Mouse (Mus musculus): ENCODE measurements around the gene Aarsd1.
A peak's percentile ranks its signal among the peaks of the same experiment; 100 is the strongest.
"Not testable (repeated sequence)": the region's sequence is repeated elsewhere in the genome, so short reads cannot be mapped to it uniquely, and the experiment has no call there.

Aarsd1 gene

GRCm38 (mm10) chr11:101446860-101447259, 29.4 kb upstream of the Aarsd1 start:
- DNase-seq (ENCODE audit: low spot score in 2 of 2), result not testable (repeated sequence)

DNA sequence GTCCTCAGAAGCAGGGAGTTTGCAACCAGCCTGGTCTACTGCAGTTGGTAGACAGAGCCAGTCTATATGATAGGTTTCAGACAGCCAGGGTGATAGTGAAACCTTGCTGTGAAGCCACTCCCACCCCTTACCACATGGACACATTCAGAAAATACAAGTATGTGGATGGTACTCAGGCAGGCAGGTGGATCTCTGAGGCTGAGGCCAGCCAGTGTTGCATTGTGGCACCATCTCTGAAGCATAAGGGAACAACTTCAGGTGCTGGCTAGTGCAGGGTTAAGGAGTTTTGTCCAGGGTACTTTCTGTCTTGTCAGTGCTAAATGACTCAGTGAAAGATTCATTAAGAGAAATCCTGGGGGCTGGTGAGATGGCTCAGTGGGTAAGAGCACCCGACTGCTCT, 28.9 kb upstream of the Aarsd1 start:
- DNase-seq (ENCODE audit: low spot score in 2 of 2), result no peak

GRCm38 (mm10) chr11:101442760-101443159, 25.3 kb upstream of the Aarsd1 start:
- DNase-seq (ENCODE audit: low spot score in 2 of 2), result no peak

DNA sequence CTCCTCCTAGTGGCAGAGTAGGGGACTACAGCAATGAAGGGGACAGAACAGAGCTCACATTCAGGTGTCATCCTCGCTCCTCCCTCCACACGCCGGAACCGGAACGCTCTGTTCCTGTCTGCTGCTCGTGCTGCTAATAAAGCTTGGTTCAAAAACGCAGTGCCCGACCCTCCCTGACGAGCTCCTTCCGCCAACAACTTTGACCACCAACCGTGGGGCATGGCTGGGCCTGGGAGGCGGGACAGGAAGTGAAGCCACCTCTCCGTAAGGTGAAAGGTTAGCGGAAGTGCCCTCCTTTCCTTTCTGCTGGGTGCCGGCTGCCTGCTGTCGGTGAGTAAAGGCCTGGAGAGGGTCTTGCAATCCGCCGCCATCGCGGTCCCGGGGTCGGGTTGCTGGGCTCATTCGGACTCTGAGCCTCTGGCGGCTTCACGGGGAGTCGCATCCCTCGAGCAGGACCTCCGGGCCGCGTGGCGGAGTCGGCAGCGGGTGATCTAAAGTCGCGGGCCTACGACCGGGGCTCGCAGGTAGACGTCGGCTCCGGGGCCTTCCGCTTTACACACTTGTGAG, 24.8 kb upstream of the Aarsd1 start, which contains the start of gene Rpl27:
Gene Rpl27 (plus strand): TSS at position 172 of the 567 bp plus-strand sequence.
- DNase-seq (ENCODE audit: low spot score in 2 of 2), result peak; percentile 94 to 98

DNA sequence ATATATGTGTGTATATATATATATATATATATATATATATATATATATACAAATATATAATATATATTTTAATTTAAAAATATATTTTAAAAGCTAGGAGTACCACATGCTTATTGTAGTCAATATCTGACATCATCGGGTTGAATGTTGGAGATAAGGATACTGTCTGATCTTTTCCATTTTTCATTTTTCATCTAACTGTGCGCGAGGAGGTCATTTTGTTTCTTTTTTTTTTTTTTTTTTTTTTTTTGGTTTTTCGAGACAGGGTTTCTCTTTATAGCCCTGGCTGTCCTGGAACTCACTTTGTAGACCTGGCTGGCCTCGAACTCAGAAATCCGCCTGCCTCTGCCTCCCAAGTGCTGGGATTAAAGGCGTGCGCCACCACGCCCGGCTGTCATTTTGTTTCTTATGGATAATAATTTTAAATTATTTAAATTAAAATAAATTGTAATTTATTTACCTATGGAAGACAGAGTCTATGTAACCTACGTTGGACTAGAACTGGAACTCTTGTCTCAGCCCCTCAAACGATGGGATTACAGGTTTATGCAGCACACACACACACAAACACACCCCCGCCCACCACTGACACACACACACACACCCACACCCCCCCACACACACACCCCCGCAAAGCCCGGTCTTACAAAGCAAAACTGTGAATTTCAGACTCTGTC, 24.2 kb upstream of the Aarsd1 start:
- not testable (repeated sequence) for DNase-seq (ENCODE audit: low spot score in 2 of 2)

- DNase-seq (ENCODE audit: low spot score in 2 of 2), result not testable (repeated sequence)
Observed at GRCm38 (mm10) chr11:101438006-101438405, 20.6 kb upstream of the Aarsd1 start.

- DNase-seq (ENCODE audit: low spot score in 2 of 2), result no peak
Observed at GRCm38 (mm10) chr11:101436916-101437315, 19.5 kb upstream of the Aarsd1 start.

DNA sequence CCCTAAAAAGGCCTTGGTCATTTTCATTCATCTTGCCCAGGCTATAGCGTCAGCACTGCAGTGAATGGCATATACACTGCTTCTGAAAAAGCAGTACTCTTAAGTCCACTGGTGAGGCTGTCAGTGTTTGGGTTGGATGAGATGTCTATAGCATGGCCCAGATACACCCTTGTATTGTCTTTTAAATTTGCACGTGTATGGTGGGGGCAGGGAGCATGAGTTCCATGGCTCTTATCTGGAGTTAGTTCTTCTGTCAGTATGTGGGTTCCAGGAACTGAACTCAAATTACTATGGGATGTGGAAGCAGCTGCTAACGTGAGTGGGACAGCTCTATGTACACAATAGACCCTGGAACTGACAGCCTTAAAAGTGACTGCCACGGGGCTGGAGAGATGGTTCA, 18.4 kb upstream of the Aarsd1 start:
- DNase-seq (ENCODE audit: low spot score in 2 of 2), result no peak

- no peak for DNase-seq (ENCODE audit: low spot score in 2 of 2)
Observed at GRCm38 (mm10) chr11:101433396-101433795, 16.0 kb upstream of the Aarsd1 start.

DNA sequence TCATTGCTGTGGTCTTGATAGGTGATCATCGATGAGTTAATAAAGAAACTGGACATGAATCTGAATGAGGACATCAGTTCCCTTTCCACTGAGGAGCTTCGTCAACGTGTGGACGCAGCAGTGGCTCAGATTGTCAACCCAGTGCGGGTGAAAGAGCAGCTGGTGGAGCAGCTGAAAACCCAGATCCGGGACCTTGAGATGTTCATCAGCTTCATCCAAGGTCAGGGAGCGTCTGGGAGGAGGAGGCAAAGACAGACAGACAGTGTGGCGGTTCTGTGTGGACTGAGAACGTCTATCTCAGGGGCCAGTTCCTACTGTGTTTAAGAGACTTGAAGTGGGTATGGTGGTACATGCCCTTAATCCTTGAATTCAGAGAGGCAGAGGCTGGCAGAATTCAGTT, 13.9 kb upstream of the Aarsd1 start:
- DNase-seq (ENCODE audit: low spot score in 2 of 2), result no peak

GRCm38 (mm10) chr11:101426165-101426564, 8.8 kb upstream of the Aarsd1 start:
- no peak for DNase-seq (ENCODE audit: low spot score in 2 of 2)

GRCm38 (mm10) chr11:101424925-101425813, 7.8 kb upstream of the Aarsd1 start, which contains the start of the genes Rundc1 and Ptges3l:
Gene Rundc1 (plus strand): TSS chr11:101425085.
Gene Ptges3l (minus strand): TSS chr11:101425333.
- DNase-seq (ENCODE audit: low spot score in 2 of 2), result peak; percentile 94 to 98

- DNase-seq (ENCODE audit: low spot score in 2 of 2), result peak in 1 of 2 experiments; percentile 23
Observed at GRCm38 (mm10) chr11:101424105-101424851, 6.9 kb upstream of the Aarsd1 start, which contains the start of gene Gm27029. Gene Gm27029 (minus strand): TSS chr11:101424796.

GRCm38 (mm10) chr11:101420148-101420547, 2.7 kb upstream of the Aarsd1 start:
- no peak for DNase-seq (ENCODE audit: low spot score in 2 of 2)

DNA sequence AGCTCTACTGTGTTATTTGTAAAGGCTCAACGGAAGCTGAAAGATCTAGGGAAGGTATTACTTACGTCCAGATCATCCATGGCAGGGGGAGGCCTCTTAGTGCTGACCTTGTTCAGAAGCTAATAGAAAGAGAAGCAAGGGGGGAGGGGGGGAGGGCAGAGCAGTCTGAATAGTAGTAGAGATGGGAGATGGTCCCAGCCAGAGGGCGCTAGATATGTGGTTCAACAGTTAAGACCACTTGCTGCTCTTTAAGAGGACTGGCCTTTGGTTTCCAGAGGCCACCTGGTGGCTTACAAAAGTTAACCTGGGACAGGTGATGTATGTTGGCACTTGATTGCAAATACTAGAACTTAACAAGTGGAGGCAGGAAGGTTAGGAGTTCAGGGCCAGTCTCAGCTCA, 2.2 kb upstream of the Aarsd1 start:
- DNase-seq (ENCODE audit: low spot score in 2 of 2), result no peak

GRCm38 (mm10) chr11:101418991-101419390, 1.6 kb upstream of the Aarsd1 start:
- DNase-seq (ENCODE audit: low spot score in 2 of 2), result peak in 1 of 2 experiments; percentile 43

DNA sequence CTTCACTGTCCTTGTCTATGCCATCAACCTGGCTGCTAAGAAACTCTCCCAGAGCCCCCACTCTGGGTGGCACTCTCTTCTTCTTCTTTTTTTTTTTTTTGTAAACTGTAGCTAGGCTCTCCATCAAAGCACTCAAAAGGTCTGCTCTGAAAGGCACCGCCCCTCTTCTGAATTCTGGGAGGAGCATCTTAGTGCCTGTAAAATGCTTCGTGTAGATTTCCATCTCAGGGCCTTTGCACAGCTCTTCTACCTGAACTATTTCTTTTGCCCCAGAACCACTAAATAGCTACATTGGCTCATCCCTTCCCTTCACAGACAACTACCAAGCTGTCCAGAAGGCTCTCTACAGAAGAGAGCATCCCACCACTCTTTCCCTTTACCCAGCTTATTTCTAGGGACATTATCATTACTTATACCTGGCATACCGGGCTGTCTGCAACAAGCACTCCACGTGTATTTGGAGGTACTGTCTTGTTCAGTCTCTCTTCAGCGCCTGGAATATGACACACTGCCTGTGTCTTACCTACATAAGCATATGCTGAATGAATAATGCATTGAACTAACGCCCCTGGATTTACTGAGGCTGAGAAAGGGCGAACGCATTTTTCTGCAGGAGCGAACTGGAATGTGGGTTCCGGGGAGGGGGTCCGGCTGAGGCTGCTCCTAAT, 848 bp downstream of the Aarsd1 start:
- no peak for DNase-seq (ENCODE audit: low spot score in 2 of 2)

GRCm38 (mm10) chr11:101415306-101415705, 2.1 kb downstream of the Aarsd1 start:
- no peak for DNase-seq (ENCODE audit: low spot score in 2 of 2)

DNA sequence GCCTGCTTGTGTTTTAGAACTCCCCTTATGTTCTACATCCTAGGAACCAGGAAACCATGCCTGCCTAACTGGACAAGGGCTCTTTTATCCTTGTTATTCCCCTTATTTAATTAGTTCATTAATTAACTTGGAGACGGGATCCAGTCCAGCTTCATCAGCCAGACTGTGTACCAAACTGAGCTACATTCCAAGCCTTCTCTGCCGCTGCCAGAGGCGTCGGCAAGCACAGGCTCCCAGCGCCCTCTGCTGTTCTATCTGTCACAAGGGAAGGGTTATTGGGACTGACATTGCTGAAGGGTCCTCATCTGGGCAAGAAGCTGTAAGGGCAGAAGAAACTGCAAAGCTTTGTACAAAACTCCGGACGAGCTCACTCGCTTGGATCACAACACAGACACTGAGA, 22.3 kb downstream of the Aarsd1 start:
- peak; percentile 40 to 66 for DNase-seq (ENCODE audit: low spot score in 2 of 2)

- DNase-seq (ENCODE audit: low spot score in 2 of 2), result no peak
Observed at GRCm38 (mm10) chr11:101381817-101382216, 35.6 kb downstream of the Aarsd1 start.

DNA sequence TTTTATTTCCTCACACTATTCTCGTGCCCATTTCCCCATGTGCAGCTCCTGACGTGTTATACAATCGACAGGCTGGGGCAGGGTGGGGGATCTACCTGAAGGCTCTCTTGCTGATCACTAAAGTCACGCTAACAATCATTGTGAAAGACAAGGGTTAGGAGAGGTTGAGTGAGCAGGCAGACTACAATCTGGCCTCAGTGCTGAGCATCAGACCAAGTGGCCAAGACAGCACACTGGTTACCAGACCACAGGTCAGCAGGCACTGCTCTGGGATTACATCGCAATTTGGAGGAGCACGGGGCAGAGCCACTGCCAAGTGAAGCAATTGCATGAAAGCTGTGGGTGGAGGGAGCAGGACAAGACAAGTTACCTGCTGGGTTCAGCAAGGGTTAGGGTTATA, 38.5 kb downstream of the Aarsd1 start:
- DNase-seq (ENCODE audit: low spot score in 2 of 2), result no peak

All from frontal cortex, postnatal 14 days (tissue).